Mouse (Mus musculus) left cerebral cortex, adult 11 months (tissue): ENCODE measurements at regions not wholly inside any gene's neighbourhood (a gene's known extent, or its start where the extent isn't known, plus 50 kb on each side); places are given as distances from the start of the nearest gene placed in this dataset.

Experiments
- DNase-seq: peaks from one replicate; pipeline ENCODE4 v3.0.0; 2022; ENCODE audit warnings: low spot score

- no peak for DNase-seq
These were observed 710.2 kb upstream of the Tenm4 start for GRCm38 (mm10) chr7:95460889-95461288.

GRCm38 (mm10) chr7:95465506-95465905 is 705.5 kb upstream of the Tenm4 start:
- no peak for DNase-seq

DNA sequence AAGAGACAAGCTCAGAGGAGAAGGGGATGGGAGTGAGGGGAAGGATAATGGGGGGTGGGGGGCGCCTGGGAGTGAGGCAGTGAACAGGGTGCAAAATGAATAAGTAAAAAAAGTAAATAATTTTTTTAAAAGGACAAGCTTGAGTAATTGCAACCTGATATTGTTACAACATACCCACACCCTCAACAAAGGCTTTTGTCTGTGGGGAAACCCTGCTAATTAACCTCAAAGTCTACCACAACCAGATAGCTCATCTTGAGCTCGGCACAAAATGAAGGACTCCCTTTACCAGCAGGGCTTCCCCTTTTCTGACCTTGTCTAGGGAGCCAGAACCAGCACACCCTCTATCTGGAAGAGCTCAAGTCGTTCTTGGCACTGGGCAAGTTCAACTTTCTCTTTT is 704.0 kb upstream of the Tenm4 start:
- no peak for DNase-seq

DNA sequence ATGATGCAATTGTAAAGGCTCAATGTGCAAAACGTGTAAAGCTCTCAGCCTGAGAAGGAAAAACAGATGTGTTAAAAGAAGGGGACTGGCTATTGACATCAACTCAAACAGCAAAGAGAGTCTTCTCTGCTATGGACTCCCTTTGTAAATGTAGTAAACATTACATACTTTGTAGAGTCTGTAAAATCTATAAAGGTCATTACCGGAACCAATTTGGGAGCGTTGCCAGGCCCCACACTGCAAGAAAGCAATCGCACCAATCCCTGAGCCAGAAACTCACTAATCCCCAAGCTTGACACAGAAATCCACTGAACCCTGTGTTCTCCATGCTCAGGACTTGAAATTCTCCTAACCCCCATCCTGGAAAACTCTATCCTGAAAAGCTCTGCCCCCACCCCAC is 697.2 kb upstream of the Tenm4 start:
- DNase-seq: no peak

GRCm38 (mm10) chr7:95480121-95480726 is 690.8 kb upstream of the Tenm4 start:
- no peak for DNase-seq

- DNase-seq: peak; percentile 8
These were observed 681.4 kb upstream of the Tenm4 start for GRCm38 (mm10) chr7:95489666-95490065.

GRCm38 (mm10) chr7:95494793-95495192 is 676.3 kb upstream of the Tenm4 start:
- no peak for DNase-seq

GRCm38 (mm10) chr7:95502959-95503358 is 668.1 kb upstream of the Tenm4 start:
- no peak for DNase-seq

GRCm38 (mm10) chr7:95547256-95547655 is 623.8 kb upstream of the Tenm4 start:
- DNase-seq: no peak

GRCm38 (mm10) chr7:95550099-95550498 is 620.9 kb upstream of the Tenm4 start:
- DNase-seq: no peak

DNA sequence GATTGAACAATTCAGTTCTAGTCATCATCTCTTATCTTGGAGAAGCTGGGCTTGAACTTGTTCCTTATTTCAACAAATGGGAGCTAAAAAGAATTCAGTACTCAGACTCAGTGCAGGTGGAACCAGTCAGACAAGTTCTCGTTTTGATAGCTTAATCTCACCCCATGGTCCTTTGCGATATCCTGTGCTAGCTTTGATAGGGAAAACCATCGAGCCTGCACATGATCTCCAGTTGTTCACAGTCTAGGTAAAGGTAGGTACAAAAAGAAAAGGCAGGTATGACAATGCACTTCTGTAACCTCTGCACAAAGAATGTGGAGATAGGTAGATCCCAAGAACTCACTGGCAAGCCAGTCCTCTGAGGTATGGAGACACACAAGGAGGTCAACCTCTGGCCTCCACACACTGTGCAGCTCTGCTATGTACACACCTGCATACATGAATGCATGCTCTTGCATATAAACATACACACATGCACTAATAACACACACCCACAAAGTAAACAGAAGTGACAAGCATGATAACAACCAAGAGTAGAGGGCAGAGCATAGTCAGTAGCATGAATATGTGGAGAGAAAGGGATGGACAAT is 619.2 kb upstream of the Tenm4 start:
- DNase-seq: no peak

DNA sequence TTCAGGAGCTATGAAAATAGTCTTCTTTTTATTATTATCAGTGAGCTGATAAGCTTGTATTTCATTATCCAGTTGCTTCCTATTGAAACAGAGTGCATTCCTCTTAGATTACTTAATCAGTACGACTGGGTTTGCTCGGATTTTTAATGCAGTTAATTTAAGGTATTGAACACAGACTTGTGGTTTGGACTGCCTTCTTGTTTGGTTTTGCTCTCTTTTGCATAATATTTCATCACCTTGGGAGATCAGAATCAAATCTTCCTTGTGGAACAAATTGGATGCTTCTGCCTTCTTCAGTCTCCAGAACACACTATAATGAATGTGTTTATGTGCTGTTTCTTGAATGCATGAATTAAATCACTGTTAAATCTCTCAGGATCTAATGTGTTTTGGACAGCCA is 612.5 kb upstream of the Tenm4 start:
- no peak for DNase-seq

- no peak for DNase-seq
These were observed 592.4 kb upstream of the Tenm4 start for GRCm38 (mm10) chr7:95578633-95579032.

DNA sequence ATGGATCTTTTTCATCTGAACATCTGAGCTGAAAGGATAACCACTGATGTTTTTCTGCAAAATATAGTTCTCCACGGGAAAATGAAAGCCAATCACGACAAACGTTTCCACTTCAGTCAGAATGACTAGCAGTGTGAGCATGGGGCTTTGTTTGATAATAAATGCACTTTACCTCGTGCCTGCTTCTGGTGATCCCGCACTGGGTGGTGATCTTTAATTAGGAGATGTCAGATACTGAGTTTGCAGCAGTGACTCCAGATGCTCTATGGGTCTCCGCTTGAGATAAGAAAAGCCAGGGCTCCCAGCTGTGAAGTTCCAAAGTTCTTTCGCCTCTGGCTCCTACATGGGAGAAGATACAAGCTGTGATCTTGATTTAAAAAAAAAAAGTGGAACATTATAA is 589.7 kb upstream of the Tenm4 start:
- no peak for DNase-seq

DNA sequence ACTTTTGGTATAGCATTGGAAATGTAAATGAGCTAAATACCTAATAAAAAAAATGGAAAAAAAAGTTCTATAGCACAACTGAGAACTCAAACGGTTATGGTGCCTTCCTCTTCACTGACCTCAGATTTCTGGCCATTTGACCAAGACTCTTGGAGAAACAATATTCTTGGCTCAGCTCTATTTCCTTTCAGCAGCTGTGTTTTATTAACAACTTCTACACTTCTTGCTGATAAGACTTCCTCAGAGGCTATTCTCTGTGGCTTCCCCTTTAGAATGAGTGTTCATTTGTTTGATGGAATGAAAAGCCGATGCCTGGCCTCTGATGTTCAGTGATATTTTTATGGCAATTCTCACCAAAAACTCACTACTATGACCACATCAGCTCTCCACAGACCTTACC is 572.7 kb upstream of the Tenm4 start:
- no peak for DNase-seq

- DNase-seq: no peak
These were observed 557.3 kb upstream of the Tenm4 start for GRCm38 (mm10) chr7:95613736-95614135.

DNA sequence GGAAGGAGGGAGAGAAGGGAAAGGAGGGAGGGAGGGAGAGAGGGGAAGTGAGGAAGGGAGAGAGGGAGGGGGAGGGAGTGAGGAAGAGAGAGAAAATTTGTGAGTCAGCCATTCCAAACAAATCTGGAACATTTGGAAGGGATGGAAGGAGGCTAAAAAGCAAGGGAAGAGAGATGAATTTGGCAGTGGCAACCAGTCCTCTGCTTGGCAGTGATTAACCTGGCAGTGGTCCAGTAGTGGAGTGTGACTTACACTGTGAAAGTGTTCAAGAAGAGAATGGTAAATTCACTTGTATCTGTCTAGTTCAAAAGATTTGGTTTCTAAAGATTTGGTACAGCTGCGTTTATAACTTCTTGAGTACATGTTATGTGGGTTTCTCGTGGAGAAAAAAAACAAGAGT is 553.7 kb upstream of the Tenm4 start:
- peak; percentile 13 for DNase-seq

DNA sequence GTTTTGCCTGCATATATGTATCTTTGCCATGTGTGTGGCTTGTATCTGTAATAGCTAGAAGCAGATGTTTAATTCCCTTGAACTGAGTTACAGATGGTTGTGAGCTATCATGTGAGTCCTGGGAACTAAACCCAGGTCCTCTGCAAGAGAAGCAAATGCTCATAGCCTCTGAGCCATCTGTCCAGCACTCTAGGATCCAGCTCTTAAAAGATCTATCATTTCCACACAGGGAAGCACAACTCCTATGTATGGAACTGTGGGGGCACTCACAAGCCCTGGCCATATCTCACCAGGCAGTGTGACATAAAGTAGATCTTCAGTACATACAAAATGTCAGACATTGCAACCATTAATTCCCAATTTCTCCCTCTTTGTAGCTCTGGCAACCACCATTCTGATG is 552.9 kb upstream of the Tenm4 start:
- no peak for DNase-seq

DNA sequence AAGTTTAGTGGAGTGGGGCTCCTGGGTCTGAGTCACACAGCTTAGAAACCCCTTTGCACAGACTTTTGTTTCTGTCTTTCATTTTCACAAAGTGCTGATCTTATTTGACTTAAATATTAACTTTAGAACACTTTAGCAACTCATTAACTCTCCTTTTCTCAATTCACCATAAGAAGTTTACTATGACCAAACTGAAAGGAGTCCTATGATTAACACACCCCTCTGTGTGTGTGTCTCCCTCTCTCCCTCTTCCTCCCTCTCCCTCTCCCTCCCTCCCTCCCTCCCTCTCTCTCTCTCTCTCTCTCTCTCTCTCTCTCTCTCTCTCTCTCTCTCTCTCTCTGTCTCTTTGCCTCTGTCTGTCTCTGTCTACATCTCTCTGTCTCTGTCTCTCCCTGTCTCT is 551.0 kb upstream of the Tenm4 start:
- no peak for DNase-seq

- DNase-seq: no peak
These were observed 530.4 kb upstream of the Tenm4 start for GRCm38 (mm10) chr7:95640683-95641082.

- no peak for DNase-seq
These were observed 496.7 kb upstream of the Tenm4 start for GRCm38 (mm10) chr7:95674319-95674718.

GRCm38 (mm10) chr7:95682521-95682920 is 488.5 kb upstream of the Tenm4 start:
- DNase-seq: no peak

DNA sequence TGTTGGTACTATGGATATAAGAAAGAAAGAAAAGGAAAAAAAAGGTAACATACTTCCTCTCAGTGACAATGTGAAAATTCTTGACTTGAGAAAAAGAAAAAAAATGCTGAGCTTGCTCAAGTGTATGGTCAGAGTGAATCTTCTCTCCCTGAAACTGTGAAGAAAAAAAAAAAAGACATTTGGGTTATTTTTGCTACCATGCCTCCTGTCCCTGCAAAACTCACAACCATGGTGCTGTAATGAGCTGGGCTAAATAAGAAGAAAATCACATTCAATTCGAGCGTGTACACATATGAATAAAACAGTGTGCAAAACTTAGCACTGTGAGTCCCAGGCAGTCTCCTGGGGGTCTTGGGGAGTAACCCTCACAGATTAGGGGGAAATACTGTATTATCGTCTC is 483.3 kb upstream of the Tenm4 start:
- no peak for DNase-seq
